Mouse (Mus musculus) spleen, adult 2 months (tissue): ENCODE measurements at regions not wholly inside any gene's neighbourhood (a gene's known extent, or its start where the extent isn't known, plus 50 kb on each side); places are given as distances from the start of the nearest gene placed in this dataset.

ENCODE experiments used
- DNase-seq, 2 experiments: peaks; one replicate each; pipeline versions ENCODE4 v3.0.0 to v3.0.0-alpha.2; 2012 to 2021; ENCODE audit warnings: low spot score in 2 of 2, low read depth in 1 of 2
- H3K27ac ChIP-seq: fragments of 200-500 bp; 2 replicates; pipeline ENCODE4 v1.5.1; 2012; ENCODE audit warnings: low read length, inconsistent platforms; ENCODE audit not compliant: insufficient read depth
- H3K27me3 ChIP-seq: fragments of 200-500 bp; 2 replicates; pipeline ENCODE4 v1.6.1; 2012; ENCODE audit warnings: mild to moderate bottlenecking, moderate library complexity, low read length, inconsistent platforms; ENCODE audit not compliant: control insufficient read depth, insufficient read depth
- H3K36me3 ChIP-seq: fragments of 200-500 bp; 2 replicates; pipeline ENCODE4 v1.6.1; 2012; ENCODE audit warnings: mild to moderate bottlenecking, low read length, inconsistent platforms; ENCODE audit not compliant: control insufficient read depth, insufficient read depth
- H3K4me1 ChIP-seq: fragments of 200-500 bp; 2 replicates; pipeline ENCODE4 v1.6.1; 2011; ENCODE audit warnings: inconsistent platforms; ENCODE audit not compliant: control insufficient read depth, insufficient read depth, insufficient read length
- H3K4me3 ChIP-seq: fragments of 200-500 bp; 2 replicates; pipeline ENCODE4 v1.5.1; 2011; ENCODE audit warnings: mild to moderate bottlenecking, inconsistent platforms; ENCODE audit not compliant: insufficient read depth, insufficient read length; ENCODE audit errors: extremely low read depth
- CTCF ChIP-seq: fragments of 200-500 bp; IDR thresholded peaks from 2 replicates; pipeline ENCODE4 v1.5.1; 2011; ENCODE audit warnings: mild to moderate bottlenecking, inconsistent platforms; ENCODE audit not compliant: insufficient read depth, insufficient read length, insufficient replicate concordance; ENCODE audit errors: extremely low read depth
- POLR2A ChIP-seq: fragments of 200-500 bp; IDR thresholded peaks from 2 replicates; pipeline ENCODE4 v1.6.1; 2011; ENCODE audit warnings: low read depth, low read length, inconsistent platforms
- WGBS: fragments of 180-500 bp; shearing (Covaris S2); methylation state at CpG from one replicate; pipeline ENCODE4 v1.1.7; 2018; 5-methylcytosine and 5-hydroxymethylcytosine counted together

DNA sequence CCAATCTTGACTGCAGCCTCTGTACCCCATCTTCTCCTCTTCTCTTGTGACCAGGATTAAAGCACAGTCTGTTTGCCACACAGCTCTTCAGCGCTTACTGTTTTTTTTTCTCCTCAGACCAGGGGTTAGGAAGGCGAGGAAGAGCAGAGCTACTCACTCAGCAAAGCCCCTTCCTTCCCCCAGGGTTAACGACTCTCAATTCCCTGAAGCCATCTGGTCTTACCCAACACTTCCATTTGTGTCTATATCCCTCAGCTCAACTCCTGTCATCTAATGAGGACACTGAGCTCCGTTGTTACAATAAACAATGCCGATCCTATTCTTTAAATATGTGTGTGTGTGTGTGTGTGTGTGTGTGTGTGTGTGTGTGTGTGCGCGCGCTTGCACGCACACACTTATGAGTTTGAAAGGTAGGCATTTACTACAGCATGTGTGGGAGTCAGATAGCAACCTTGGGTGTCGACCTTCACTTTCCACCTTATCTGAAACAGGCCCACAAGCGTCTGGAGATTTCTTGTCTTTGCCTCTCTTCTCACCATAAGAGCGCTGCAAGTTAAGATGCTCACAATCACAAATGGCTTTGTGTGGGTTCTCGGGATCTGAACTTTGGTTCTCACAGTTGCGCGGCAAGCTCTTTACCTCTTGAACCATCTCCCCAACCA lies 79.3 kb upstream of the Six2 start:
- no peak for DNase-seq
- no peak overlapping the region for H3K4me3 ChIP-seq
- TF ChIP-seq CTCF (no peak), POLR2A (no peak)
- no peaks in the 10 kb centered on the region for H3K36me3 ChIP-seq
- WGBS, result 83% methylated on average over 15 of the region's 15 CpGs
- H3K27ac ChIP-seq, result no peak overlapping the region
- H3K27me3 ChIP-seq, result no peaks in the 10 kb centered on the region
- H3K4me1 ChIP-seq, result no peaks in the 10 kb centered on the region

DNA sequence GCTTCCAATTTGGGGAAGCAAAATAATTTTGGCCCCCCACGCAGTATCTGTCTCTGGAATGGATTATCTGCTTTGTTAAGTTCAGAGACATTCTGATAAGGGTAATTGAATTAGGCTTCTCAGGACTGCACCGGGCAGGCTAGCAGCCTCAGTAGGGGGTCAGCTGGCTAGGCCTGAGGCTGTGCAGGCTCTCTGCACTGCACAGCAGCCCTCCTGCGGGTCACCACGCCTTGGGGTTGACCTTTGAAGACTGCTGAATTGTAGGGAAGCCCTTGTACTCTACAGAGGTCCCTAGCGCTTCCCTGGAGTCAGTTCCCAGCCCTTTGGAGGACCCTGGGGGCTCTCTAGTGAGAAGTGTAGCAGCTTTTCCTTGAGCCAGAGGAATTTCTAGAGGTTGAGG lies 78.5 kb upstream of the Six2 start:
- Histone ChIP-seq H3K27ac (no peak overlapping the region), H3K27me3 (no peaks in the 10 kb centered on the region), H3K4me3 (no peak overlapping the region), H3K36me3 (no peaks in the 10 kb centered on the region), H3K4me1 (no peaks in the 10 kb centered on the region)
- no peak for TF ChIP-seq POLR2A
- no peak for TF ChIP-seq CTCF
- 77% methylated on average over 5 of the region's 5 CpGs for WGBS
- DNase-seq, result no peak

DNA sequence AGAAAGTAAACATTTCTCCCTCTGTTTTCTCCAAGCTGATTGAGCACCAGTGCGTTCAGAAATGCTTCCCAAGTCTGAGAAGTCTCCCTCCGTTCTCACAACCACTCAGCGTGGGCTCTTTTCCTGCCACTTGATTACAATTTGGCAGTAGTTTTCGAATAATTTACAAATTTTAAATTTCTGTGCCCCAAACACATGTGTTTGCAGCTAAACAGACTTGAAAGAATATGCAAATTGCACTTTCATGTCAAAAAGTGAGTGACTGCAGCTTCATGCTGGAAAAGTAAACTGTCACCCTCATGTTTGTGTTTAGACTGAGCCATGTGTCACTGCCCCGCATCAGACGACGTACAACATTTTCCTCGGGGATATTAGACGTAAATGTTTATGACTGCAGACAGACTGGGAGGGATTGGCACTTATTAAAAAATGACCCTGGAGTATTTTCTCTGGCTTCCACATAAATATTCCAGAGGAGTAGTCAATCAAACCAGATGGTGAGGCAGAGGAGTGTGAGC lies 70.6 kb upstream of the Six2 start:
- H3K4me3 ChIP-seq, result no peak overlapping the region
- no peaks in the 10 kb centered on the region for H3K36me3 ChIP-seq
- H3K27me3 ChIP-seq, result no peaks in the 10 kb centered on the region
- 80% methylated on average over 9 of the region's 9 CpGs for WGBS
- DNase-seq, result no peak
- TF ChIP-seq CTCF, result no peak
- no peak for TF ChIP-seq POLR2A
- H3K27ac ChIP-seq, result no peak overlapping the region
- H3K4me1 ChIP-seq, result no peaks in the 10 kb centered on the region

DNA sequence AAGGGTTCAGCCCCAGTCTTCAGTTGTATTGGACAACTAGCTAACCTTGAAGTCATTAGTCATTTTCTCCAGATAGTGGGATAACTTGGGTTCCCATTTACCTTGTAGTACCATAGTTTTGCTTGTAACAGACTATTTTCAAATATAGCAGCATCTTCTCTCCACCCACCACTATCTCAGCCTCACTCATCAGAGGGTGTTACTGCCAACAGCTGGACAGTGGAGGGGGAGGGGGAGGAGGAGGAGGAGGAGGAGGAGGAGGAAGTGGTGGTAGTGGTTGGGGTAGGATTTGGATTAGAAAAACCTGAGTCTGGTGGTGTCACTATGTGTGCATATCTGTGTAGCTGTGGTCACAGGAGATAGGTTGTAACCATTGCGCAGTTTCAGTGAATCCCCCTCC lies 69.6 kb upstream of the Six2 start:
- H3K36me3 ChIP-seq, result no peaks in the 10 kb centered on the region
- H3K27me3 ChIP-seq, result no peaks in the 10 kb centered on the region
- 83% methylated on average over 1 of the region's 1 CpGs for WGBS
- no peak overlapping the region for H3K27ac ChIP-seq
- no peak for DNase-seq
- TF ChIP-seq CTCF, result no peak
- no peak for TF ChIP-seq POLR2A
- no peak overlapping the region for H3K4me3 ChIP-seq
- no peaks in the 10 kb centered on the region for H3K4me1 ChIP-seq

DNA sequence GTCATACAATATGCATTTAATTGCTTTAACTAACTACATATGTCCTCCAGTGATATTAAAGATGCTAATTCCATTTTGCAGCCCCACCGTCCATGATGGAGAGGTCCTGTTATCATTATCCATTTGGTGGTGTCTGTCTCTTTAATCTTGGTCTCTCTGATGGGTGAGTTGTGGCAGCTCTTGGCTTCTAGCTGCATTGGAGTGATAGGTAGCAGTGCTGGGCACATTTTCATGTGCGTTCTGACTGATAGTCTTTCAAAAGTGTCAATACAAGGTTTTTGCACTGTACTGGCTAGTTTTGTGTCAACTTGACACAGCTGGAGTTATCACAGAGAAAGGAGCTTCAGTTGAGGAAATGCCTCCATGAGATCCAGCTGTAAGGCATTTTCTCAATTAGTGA lies 67.5 kb upstream of the Six2 start:
- Histone ChIP-seq H3K4me1 (no peaks in the 10 kb centered on the region), H3K36me3 (no peaks in the 10 kb centered on the region), H3K27me3 (no peaks in the 10 kb centered on the region), H3K27ac (no peak overlapping the region), H3K4me3 (no peak overlapping the region)
- DNase-seq, result no peak
- TF ChIP-seq CTCF, result no peak
- no peak for TF ChIP-seq POLR2A
- 88% methylated on average over 2 of the region's 2 CpGs for WGBS

DNA sequence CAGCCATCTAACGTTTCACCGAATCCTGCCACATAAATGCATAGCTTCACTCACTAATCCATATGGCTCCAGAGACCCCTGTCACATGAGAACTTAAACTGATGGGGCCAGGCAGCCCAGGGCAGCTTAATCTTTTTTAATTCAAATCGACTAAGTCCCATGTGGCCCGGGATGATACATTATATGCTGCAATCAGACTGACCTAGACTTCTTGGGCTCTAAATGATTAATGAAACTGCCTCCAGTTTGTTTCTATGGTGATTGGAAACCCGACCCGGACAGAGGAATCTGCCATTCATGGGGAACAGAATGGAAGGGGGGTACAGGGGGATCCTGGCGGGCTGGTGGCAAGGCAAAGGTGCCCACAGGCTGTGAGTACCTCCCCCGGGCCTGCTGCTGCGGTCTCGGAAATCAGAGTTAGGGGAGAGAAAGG lies 60.6 kb upstream of the Six2 start:
- 64% methylated on average over 10 of the region's 10 CpGs for WGBS

DNA sequence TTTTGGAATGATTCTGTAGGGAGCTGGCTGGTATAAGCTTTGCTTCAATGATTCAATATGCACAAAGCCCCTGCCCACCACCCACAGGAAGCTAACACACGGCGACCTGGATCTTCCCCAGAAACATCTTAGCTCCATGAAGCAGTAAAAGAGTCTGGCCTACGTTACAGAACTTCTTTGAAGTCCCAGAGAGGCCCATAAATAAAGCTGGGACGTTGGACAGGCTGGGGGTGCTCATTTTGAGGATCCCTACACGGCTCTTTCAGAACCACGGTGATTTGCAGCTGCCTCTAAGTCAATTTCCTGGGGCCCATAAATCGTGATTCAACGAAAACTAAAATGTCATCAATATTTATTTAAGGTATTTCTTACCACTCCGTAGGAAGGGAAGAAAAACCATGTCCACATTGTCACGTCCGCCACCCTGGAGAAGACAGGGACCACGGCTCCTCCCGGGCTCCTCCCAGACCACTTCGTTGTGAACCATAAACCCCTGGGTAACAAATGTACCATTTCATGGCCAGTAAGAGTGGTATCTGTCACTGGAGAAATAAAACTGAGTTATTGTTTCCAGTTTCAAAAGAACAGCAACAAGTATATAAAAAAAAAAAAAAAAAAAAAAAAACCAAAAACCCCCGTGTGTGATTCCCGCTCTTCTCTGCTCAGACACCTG lies 60.0 kb upstream of the Six2 start:
- no peak for DNase-seq
- TF ChIP-seq POLR2A (no peak), CTCF (no peak)
- 56% methylated on average over 16 of the region's 16 CpGs for WGBS
- Histone ChIP-seq H3K4me3 (no peak overlapping the region), H3K36me3 (no peaks in the 10 kb centered on the region), H3K27ac (no peak overlapping the region), H3K4me1 (no peaks in the 10 kb centered on the region), H3K27me3 (no peaks in the 10 kb centered on the region)

More for the DNA sequence above, 60.6 kb upstream of the Six2 start:
- no peak for DNase-seq
- Histone ChIP-seq H3K27ac (no peak overlapping the region), H3K4me1 (no peaks in the 10 kb centered on the region), H3K36me3 (no peaks in the 10 kb centered on the region), H3K4me3 (no peak overlapping the region), H3K27me3 (no peaks in the 10 kb centered on the region)
- TF ChIP-seq POLR2A, result no peak
- TF ChIP-seq CTCF, result no peak
